In the genomic region with DNA sequence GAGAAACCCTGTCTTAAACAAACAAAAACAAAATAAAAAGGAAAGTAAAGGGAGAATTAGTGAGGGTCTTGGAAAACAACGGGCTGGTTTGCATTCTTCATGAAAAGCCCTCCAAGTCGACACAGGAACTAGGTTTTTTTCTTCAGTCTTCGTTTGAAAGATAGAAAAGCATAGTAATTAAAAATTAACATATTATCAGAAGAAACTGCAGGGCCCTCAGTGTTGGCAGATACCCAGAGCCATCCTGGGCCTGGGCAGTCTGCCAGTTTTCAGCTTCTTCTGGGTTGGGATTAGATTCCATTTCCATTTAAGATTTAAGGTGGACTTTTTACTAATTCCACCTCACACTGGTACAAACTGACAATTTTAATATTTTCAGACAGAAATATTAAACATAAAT, we compare ENCODE assay signal across 9 mouse cellular contexts.
DNase-seq lines count a peak whose midpoint lies in the region; ATAC-seq and TF ChIP-seq lines count a peak whose summit lies in the region.
"Had no signal": no experiment of that assay in that cellular context is flagged by ENCODE, and none has a peak within 500 bp of the region (broad histone marks: within the 10 kb centered on the region; RNA-seq: fewer than 3 reads in every experiment).

No protein-coding gene starts in this region.

- TF ChIP-seq POLR2A in MEL (IDR thresholded peaks at IDR 0.05; ENCODE audit: control insufficient read depth in 1 of 2, insufficient read depth in 1 of 2, low read depth in 1 of 2, low read length in 2 of 2, poor library complexity in 1 of 2): no peak

- TF ChIP-seq CTCF in MEL (IDR thresholded peaks at IDR 0.05 in 2 of 3, conservative IDR thresholded peaks at IDR 0.05 in 1 of 3; ENCODE audit: control insufficient read depth in 1 of 3, insufficient read depth in 1 of 3, low read depth in 2 of 3, low read length in 3 of 3, poor library complexity in 1 of 3, severe bottlenecking in 1 of 3): no peak

- no peaks in the 10 kb centered on the region for H3K9me3 ChIP-seq in kidney, embryonic 14.5 days (ENCODE audit: control insufficient read depth, low read length)
- H3K9me3 ChIP-seq in MEL (replicated peaks; ENCODE audit: insufficient read depth, low read length): no peaks in the 10 kb centered on the region

- H3K4me2 ChIP-seq in kidney, embryonic 14.5 days (replicated peaks; ENCODE audit: low read depth, low read length): no peak overlapping the region

- no peaks in the 10 kb centered on the region for H3K27me3 ChIP-seq in kidney, embryonic 14.5 days (ENCODE audit: control insufficient read depth, insufficient read depth, low read length)
- H3K27me3 ChIP-seq in MEL (ENCODE audit: control insufficient read depth in 1 of 2, insufficient read depth in 2 of 2, low read length in 2 of 2): no peaks in the 10 kb centered on the region

- H3K36me3 ChIP-seq in kidney, embryonic 14.5 days (ENCODE audit: control insufficient read depth, insufficient read depth, low read length): no peaks in the 10 kb centered on the region
- H3K36me3 ChIP-seq in MEL (ENCODE audit: control insufficient read depth in 1 of 2, insufficient read depth in 2 of 2, low read length in 2 of 2): peaks cover 0 to 16% of the 10 kb centered on the region in 2 experiments; a peak in 2 of 4 replicates

- TF ChIP-seq EP300 in MEL (IDR thresholded peaks at IDR 0.05; ENCODE audit: low read depth in 1 of 2, low read length in 2 of 2): peak; percentile 18 to 51; a peak in 1 of 4 replicates

- DNase-seq in kidney, adult 11 months: peak; percentile 59
- peak; percentile 83 for DNase-seq in MEL (ENCODE audit: low read depth, low spot score)
- peak; percentile 55 for DNase-seq in adrenal gland, adult 2 months
- DNase-seq in heart, postnatal 4 days: peak; percentile 78
- DNase-seq in B cell, adult 2 months: no peak
- no peak for DNase-seq in thymus, postnatal 36 days
- DNase-seq: layer of hippocampus, postnatal 36 days had no signal

- H3K4me3 ChIP-seq in kidney, embryonic 14.5 days (ENCODE audit: low read length): no peak overlapping the region
- H3K4me3 ChIP-seq in MEL (ENCODE audit: control insufficient read depth in 1 of 2, insufficient read depth in 1 of 2, low read depth in 2 of 2, low read length in 2 of 2): no peak overlapping the region

- H3K9ac ChIP-seq in kidney, embryonic 14.5 days (ENCODE audit: low read depth, low read length): no peak overlapping the region
- no peak overlapping the region for H3K9ac ChIP-seq in MEL (ENCODE audit: control insufficient read depth, low read depth, low read length, poor library complexity, severe bottlenecking)

- WGBS in kidney, embryonic 14.5 days: 44% methylated on average over 3 of the region's 3 CpGs

- ATAC-seq in kidney, embryonic 14.5 days (ENCODE audit: low FRiP score, low TSS enrichment): no peak
- ATAC-seq in monocyte, adult 5-6 weeks (replicated peaks; ENCODE audit: insufficient number of reproducible peaks, low FRiP score, low TSS enrichment, poor library complexity, severe bottlenecking): no peak

- H3K4me1 ChIP-seq in kidney, embryonic 14.5 days (ENCODE audit: control insufficient read depth, insufficient read depth, low read length): no peaks in the 10 kb centered on the region
- peaks cover 6 to 20% of the 10 kb centered on the region in 2 experiments for H3K4me1 ChIP-seq in MEL (ENCODE audit: control insufficient read depth in 1 of 2, insufficient read depth in 2 of 2, low read length in 2 of 2)

- H3K79me2 ChIP-seq in MEL (ENCODE audit: control insufficient read depth, insufficient read depth, low read length, poor library complexity): no peaks in the 10 kb centered on the region

- H3K27ac ChIP-seq in kidney, embryonic 14.5 days (ENCODE audit: low read depth, low read length): no peak overlapping the region
- no peak overlapping the region for H3K27ac ChIP-seq in MEL (ENCODE audit: control insufficient read depth, low read depth, low read length)

- TF ChIP-seq RAD21 in MEL (IDR thresholded peaks at IDR 0.05; ENCODE audit: low read depth, low read length): no peak

TF ChIP-seq in MEL, 35 proteins besides CTCF, POLR2A, EP300 and RAD21:
- no peak for TF ChIP-seq POLR2AphosphoS2 (IDR thresholded peaks at IDR 0.05; ENCODE audit: low read length)
- TF ChIP-seq ETS1 (IDR thresholded peaks at IDR 0.05; ENCODE audit: low read depth, low read length): peak; percentile 32
- TF ChIP-seq TBP (IDR thresholded peaks at IDR 0.05; ENCODE audit: low read depth, low read length): no peak
- TF ChIP-seq GATA1 (IDR thresholded peaks at IDR 0.05; ENCODE audit: low read depth, low read length): peak; percentile 52
- TF ChIP-seq RCOR1 (IDR thresholded peaks at IDR 0.05; ENCODE audit: low read depth, low read length): peak; percentile 59; the same call in 1 of the 2 replicates
- TF ChIP-seq ZNF384 (IDR thresholded peaks at IDR 0.05; ENCODE audit: low read depth, low read length): peak; percentile 82
- no peak for TF ChIP-seq SMC3 (IDR thresholded peaks at IDR 0.05; ENCODE audit: low read depth, low read length)
- 0 out of 2 replicates have a peak, but pooled peaks have one; percentile 25 for TF ChIP-seq TCF12 (IDR thresholded peaks at IDR 0.05; ENCODE audit: low read depth, low read length)

Comparison
In these comparisons a context has a peak if more than half of its experiments do, and no peak if none do; other contexts are left out.
1. DNase-seq: peak in kidney, adult 11 months (single experiment), MEL (single experiment), adrenal gland, adult 2 months (single experiment) and heart, postnatal 4 days (single experiment); none in B cell, adult 2 months (0 of 2) and thymus, postnatal 36 days (0 of 2).